Mouse (Mus musculus) thymus, postnatal 4 days (tissue): ENCODE measurements around the gene Eif4g3.

Source experiments
- DNase-seq: peaks from one replicate; pipeline ENCODE4 v3.0.0; 2021

Gene Eif4g3

GRCm38 (mm10) chr4:138168162-138168561 lies 175.3 kb downstream of the Eif4g3 start:
- DNase-seq: no peak

- DNase-seq: no peak
Observed at GRCm38 (mm10) chr4:138169420-138169819, 176.6 kb downstream of the Eif4g3 start.

- DNase-seq: no peak
Observed at GRCm38 (mm10) chr4:138172686-138173085, 179.9 kb downstream of the Eif4g3 start.

GRCm38 (mm10) chr4:138179391-138179790 lies 186.6 kb downstream of the Eif4g3 start:
- DNase-seq: no peak

GRCm38 (mm10) chr4:138180719-138181118 lies 187.9 kb downstream of the Eif4g3 start:
- DNase-seq: no peak

- DNase-seq: no peak
Observed at GRCm38 (mm10) chr4:138184056-138184455, 191.2 kb downstream of the Eif4g3 start.

- DNase-seq: no peak
Observed at GRCm38 (mm10) chr4:138184573-138184981, 191.8 kb downstream of the Eif4g3 start.

- DNase-seq: no peak
Observed at GRCm38 (mm10) chr4:138185961-138186360, 193.1 kb downstream of the Eif4g3 start.

GRCm38 (mm10) chr4:138187995-138188394 lies 195.2 kb downstream of the Eif4g3 start:
- DNase-seq: no peak

GRCm38 (mm10) chr4:138192561-138192960 lies 199.7 kb downstream of the Eif4g3 start:
- no peak for DNase-seq

GRCm38 (mm10) chr4:138200769-138201168 lies 207.9 kb downstream of the Eif4g3 start:
- DNase-seq: no peak

- no peak for DNase-seq
Observed at GRCm38 (mm10) chr4:138201696-138202095, 208.9 kb downstream of the Eif4g3 start.

GRCm38 (mm10) chr4:138210116-138210515 lies 217.3 kb downstream of the Eif4g3 start:
- no peak for DNase-seq

- DNase-seq: no peak
Observed at GRCm38 (mm10) chr4:138213861-138214260, 221.0 kb downstream of the Eif4g3 start.

- DNase-seq: no peak
Observed at GRCm38 (mm10) chr4:138215671-138216199, 222.9 kb downstream of the Eif4g3 start.

- peak; percentile 91 for DNase-seq
Observed at GRCm38 (mm10) chr4:138216200-138216890, 223.5 kb downstream of the Eif4g3 start, which contains the start of gene Hp1bp3. Gene Hp1bp3 (plus strand): TSS chr4:138216296.

- DNase-seq: peak; percentile 99
Observed at GRCm38 (mm10) chr4:138216891-138217392, 224.1 kb downstream of the Eif4g3 start.

- DNase-seq: no peak
Observed at GRCm38 (mm10) chr4:138217441-138217840, 224.6 kb downstream of the Eif4g3 start.

GRCm38 (mm10) chr4:138217951-138218685 lies 225.3 kb downstream of the Eif4g3 start:
- no peak for DNase-seq

GRCm38 (mm10) chr4:138219331-138219730 lies 226.5 kb downstream of the Eif4g3 start:
- DNase-seq: no peak

- DNase-seq: no peak
Observed at GRCm38 (mm10) chr4:138220761-138221160, 227.9 kb downstream of the Eif4g3 start.

GRCm38 (mm10) chr4:138221406-138221805 lies 228.6 kb downstream of the Eif4g3 start:
- DNase-seq: no peak

- peak; percentile 46 for DNase-seq
Observed at GRCm38 (mm10) chr4:138222396-138222795, 229.6 kb downstream of the Eif4g3 start.

- DNase-seq: no peak
Observed at GRCm38 (mm10) chr4:138223623-138224022, 230.8 kb downstream of the Eif4g3 start.
